Mouse (Mus musculus): ENCODE data around the gene Lamtor1. TPM values are rescaled to one million over a fixed set of nuclear protein-coding genes. Genes with fewer than 3 reads are reported as not detected.

Gene Lamtor1
- total and polyA plus RNA-seq, 3 experiments: 96.5 to 146 (median 136) TPM

GRCm38 (mm10) chr7:101932551-101932950 lies 26.8 kb downstream of the Lamtor1 start:
- H3K9me3 ChIP-seq (replicated peaks): no peaks in the 10 kb centered on the region
- DNase-seq (ENCODE audit: low spot score) (no peak), ATAC-seq (ENCODE audit: extremely low read depth, insufficient number of reproducible peaks, low FRiP score, poor library complexity, severe bottlenecking) (no peak)
- H3K27me3 ChIP-seq (ENCODE audit: insufficient read depth, low read length): no peaks in the 10 kb centered on the region
- peaks cover 21% of the 10 kb centered on the region for H3K4me1 ChIP-seq (ENCODE audit: insufficient read depth, low read depth, low read length)
- TF ChIP-seq CTCF (IDR thresholded peaks at IDR 0.05; ENCODE audit: low read depth, low read length) (no peak), TAL1 (conservative IDR thresholded peaks at IDR 0.05; ENCODE audit: low read depth, low read length) (no peak), GATA1 (IDR thresholded peaks at IDR 0.05; ENCODE audit: borderline replicate concordance, low read length) (no peak), POLR2AphosphoS5 (IDR thresholded peaks at IDR 0.05; ENCODE audit: insufficient replicate concordance, low read depth, low read length) (no peak), GATA2 (IDR thresholded peaks at IDR 0.05; ENCODE audit: borderline replicate concordance, low read depth, low read length) (no peak)
- peaks cover 36% of the 10 kb centered on the region for H3K36me3 ChIP-seq (replicated peaks)
- H3K4me3 ChIP-seq (ENCODE audit: low read depth, low read length): no peak overlapping the region; the same call in 1 of the 2 replicates

- no peak for TF ChIP-seq CTCF (IDR thresholded peaks at IDR 0.05; ENCODE audit: low read depth, low read length)
- no peak for TF ChIP-seq GATA2 (IDR thresholded peaks at IDR 0.05; ENCODE audit: borderline replicate concordance, low read depth, low read length)
- TF ChIP-seq TAL1 (conservative IDR thresholded peaks at IDR 0.05; ENCODE audit: low read depth, low read length): no peak
- TF ChIP-seq POLR2AphosphoS5 (IDR thresholded peaks at IDR 0.05; ENCODE audit: insufficient replicate concordance, low read depth, low read length): no peak
- no peak for TF ChIP-seq GATA1 (IDR thresholded peaks at IDR 0.05; ENCODE audit: borderline replicate concordance, low read length)
- DNase-seq (ENCODE audit: low spot score) (peak; percentile 21), ATAC-seq (ENCODE audit: extremely low read depth, insufficient number of reproducible peaks, low FRiP score, poor library complexity, severe bottlenecking) (no peak)
- Histone ChIP-seq H3K9me3 (replicated peaks) (no peaks in the 10 kb centered on the region), H3K4me3 (ENCODE audit: low read depth, low read length) (peak overlapping the region; percentile 83), H3K36me3 (replicated peaks) (peaks cover 38% of the 10 kb centered on the region), H3K27me3 (ENCODE audit: insufficient read depth, low read length) (no peaks in the 10 kb centered on the region), H3K4me1 (ENCODE audit: insufficient read depth, low read depth, low read length) (peaks cover 21% of the 10 kb centered on the region)
Observed at GRCm38 (mm10) chr7:101933300-101933699, 27.6 kb downstream of the Lamtor1 start.

- Histone ChIP-seq H3K27me3 (ENCODE audit: insufficient read depth, low read length) (no peaks in the 10 kb centered on the region), H3K4me3 (ENCODE audit: low read depth, low read length) (peak within 1 kb of the TSS; percentile 83), H3K4me1 (ENCODE audit: insufficient read depth, low read depth, low read length) (peaks cover 21% of the 10 kb centered on the region), H3K36me3 (replicated peaks) (peaks cover 41% of the 10 kb centered on the region), H3K9me3 (replicated peaks) (no peaks in the 10 kb centered on the region)
- peak; percentile 98 for DNase-seq (ENCODE audit: low spot score)
- ATAC-seq (ENCODE audit: extremely low read depth, insufficient number of reproducible peaks, low FRiP score, poor library complexity, severe bottlenecking): peak; percentile 98
- no peak for TF ChIP-seq GATA2 (IDR thresholded peaks at IDR 0.05; ENCODE audit: borderline replicate concordance, low read depth, low read length)
- TF ChIP-seq TAL1 (conservative IDR thresholded peaks at IDR 0.05; ENCODE audit: low read depth, low read length): no peak
- no peak for TF ChIP-seq GATA1 (IDR thresholded peaks at IDR 0.05; ENCODE audit: borderline replicate concordance, low read length)
- no peak for TF ChIP-seq POLR2AphosphoS5 (IDR thresholded peaks at IDR 0.05; ENCODE audit: insufficient replicate concordance, low read depth, low read length)
- TF ChIP-seq CTCF (IDR thresholded peaks at IDR 0.05; ENCODE audit: low read depth, low read length): no peak
Observed at GRCm38 (mm10) chr7:101933751-101934240, 28.1 kb downstream of the Lamtor1 start, which contains the start of the genes Lrrc51 and Numa1. Lrrc51 (minus strand) TSS chr7:101933895. Numa1 (plus strand) TSS chr7:101934111.

- Histone ChIP-seq H3K4me3 (ENCODE audit: low read depth, low read length) (no peak overlapping the region), H3K4me1 (ENCODE audit: insufficient read depth, low read depth, low read length) (peaks cover 26% of the 10 kb centered on the region), H3K9me3 (replicated peaks) (no peaks in the 10 kb centered on the region), H3K27me3 (ENCODE audit: insufficient read depth, low read length) (no peaks in the 10 kb centered on the region), H3K36me3 (replicated peaks) (peaks cover 53% of the 10 kb centered on the region)
- TF ChIP-seq CTCF (IDR thresholded peaks at IDR 0.05; ENCODE audit: low read depth, low read length): no peak
- no peak for TF ChIP-seq POLR2AphosphoS5 (IDR thresholded peaks at IDR 0.05; ENCODE audit: insufficient replicate concordance, low read depth, low read length)
- no peak for TF ChIP-seq TAL1 (conservative IDR thresholded peaks at IDR 0.05; ENCODE audit: low read depth, low read length)
- TF ChIP-seq GATA1 (IDR thresholded peaks at IDR 0.05; ENCODE audit: borderline replicate concordance, low read length): no peak
- TF ChIP-seq GATA2 (IDR thresholded peaks at IDR 0.05; ENCODE audit: borderline replicate concordance, low read depth, low read length): no peak
- no peak for ATAC-seq (ENCODE audit: extremely low read depth, insufficient number of reproducible peaks, low FRiP score, poor library complexity, severe bottlenecking)
- DNase-seq (ENCODE audit: low spot score): no peak
Observed at GRCm38 (mm10) chr7:101935957-101936356, 30.3 kb downstream of the Lamtor1 start.

- no peak for DNase-seq (ENCODE audit: low spot score)
- ATAC-seq (ENCODE audit: extremely low read depth, insufficient number of reproducible peaks, low FRiP score, poor library complexity, severe bottlenecking): no peak
- H3K36me3 ChIP-seq (replicated peaks): peaks cover 47% of the 10 kb centered on the region
- TF ChIP-seq POLR2AphosphoS5 (IDR thresholded peaks at IDR 0.05; ENCODE audit: insufficient replicate concordance, low read depth, low read length) (no peak), GATA2 (IDR thresholded peaks at IDR 0.05; ENCODE audit: borderline replicate concordance, low read depth, low read length) (no peak), GATA1 (IDR thresholded peaks at IDR 0.05; ENCODE audit: borderline replicate concordance, low read length) (no peak), CTCF (IDR thresholded peaks at IDR 0.05; ENCODE audit: low read depth, low read length) (no peak), TAL1 (conservative IDR thresholded peaks at IDR 0.05; ENCODE audit: low read depth, low read length) (no peak)
- no peaks in the 10 kb centered on the region for H3K27me3 ChIP-seq (ENCODE audit: insufficient read depth, low read length)
- no peak overlapping the region for H3K4me3 ChIP-seq (ENCODE audit: low read depth, low read length)
- H3K4me1 ChIP-seq (ENCODE audit: insufficient read depth, low read depth, low read length): peaks cover 31% of the 10 kb centered on the region
- no peaks in the 10 kb centered on the region for H3K9me3 ChIP-seq (replicated peaks)
Observed at GRCm38 (mm10) chr7:101936996-101937395, 31.3 kb downstream of the Lamtor1 start.

GRCm38 (mm10) chr7:101937569-101937968 lies 31.9 kb downstream of the Lamtor1 start:
- H3K9me3 ChIP-seq (replicated peaks): no peaks in the 10 kb centered on the region
- no peak for DNase-seq (ENCODE audit: low spot score)
- no peaks in the 10 kb centered on the region for H3K27me3 ChIP-seq (ENCODE audit: insufficient read depth, low read length)
- no peak for TF ChIP-seq POLR2AphosphoS5 (IDR thresholded peaks at IDR 0.05; ENCODE audit: insufficient replicate concordance, low read depth, low read length)
- no peak for TF ChIP-seq GATA1 (IDR thresholded peaks at IDR 0.05; ENCODE audit: borderline replicate concordance, low read length)
- TF ChIP-seq GATA2 (IDR thresholded peaks at IDR 0.05; ENCODE audit: borderline replicate concordance, low read depth, low read length): no peak
- no peak for TF ChIP-seq TAL1 (conservative IDR thresholded peaks at IDR 0.05; ENCODE audit: low read depth, low read length)
- TF ChIP-seq CTCF (IDR thresholded peaks at IDR 0.05; ENCODE audit: low read depth, low read length): no peak
- H3K4me1 ChIP-seq (ENCODE audit: insufficient read depth, low read depth, low read length): peaks cover 27% of the 10 kb centered on the region
- no peak for ATAC-seq (ENCODE audit: extremely low read depth, insufficient number of reproducible peaks, low FRiP score, poor library complexity, severe bottlenecking)
- peaks cover 44% of the 10 kb centered on the region for H3K36me3 ChIP-seq (replicated peaks)
- no peak overlapping the region for H3K4me3 ChIP-seq (ENCODE audit: low read depth, low read length)

Data from G1E (cell line).